Mouse (Mus musculus) intestine, embryonic 16.5 days (tissue): ENCODE data around the gene Rps12. TPM values are rescaled to one million over a fixed set of nuclear protein-coding genes. Genes with fewer than 3 reads are reported as not detected.

Experiments used
- ATAC-seq: fragments of 200-750 bp; cut with Nextera tagmentation; 2 replicates; pipeline ENCODE4 v1.8.0; 2017; ENCODE audit warnings: moderate TSS enrichment, moderate library complexity
- H3K27ac ChIP-seq: fragments of 300-500 bp; sonication (generic); 2 replicates; pipeline ENCODE4 v1.5.1; 2014; ENCODE audit warnings: mild to moderate bottlenecking, low read length
- H3K27me3 ChIP-seq: fragments of 300-500 bp; sonication (generic); replicated peaks from 2 replicates; pipeline ENCODE4 v1.6.1; 2014; ENCODE audit warnings: low read length, control low read depth, mixed read lengths; ENCODE audit not compliant: control insufficient read depth, insufficient read depth
- H3K36me3 ChIP-seq: fragments of 300-500 bp; sonication (generic); 2 replicates; pipeline ENCODE4 v1.6.1; 2014; ENCODE audit warnings: low read length, control low read depth; ENCODE audit not compliant: control insufficient read depth, insufficient read depth
- H3K4me1 ChIP-seq: fragments of 300-500 bp; sonication (generic); 2 replicates; pipeline ENCODE4 v1.6.1; 2014; ENCODE audit warnings: low read length, control low read depth, mixed read lengths; ENCODE audit not compliant: control insufficient read depth, insufficient read depth
- H3K4me2 ChIP-seq: fragments of 300-500 bp; sonication (generic); 2 replicates; pipeline ENCODE4 v1.6.1; 2014; ENCODE audit warnings: low read depth, low read length, control low read depth
- H3K4me3 ChIP-seq: fragments of 300-500 bp; sonication (generic); 2 replicates; pipeline ENCODE4 v1.5.1; 2014; ENCODE audit warnings: mild to moderate bottlenecking, low read length
- H3K9ac ChIP-seq: fragments of 300-500 bp; sonication (generic); 2 replicates; pipeline ENCODE4 v1.6.1; 2014; ENCODE audit warnings: low read depth, low read length
- H3K9me3 ChIP-seq: fragments of 300-500 bp; sonication (generic); 2 replicates; pipeline ENCODE4 v1.6.1; 2016; ENCODE audit warnings: low read length, control low read depth; ENCODE audit not compliant: control insufficient read depth
- WGBS: fragments of 180-500 bp; shearing (Covaris S2); extraction: QIAGEN DNeasy Blood & Tissue Kit; methylation state at CpG from one replicate; pipeline ENCODE4 v1.1.7; 2014; 5-methylcytosine and 5-hydroxymethylcytosine counted together
- polyA plus RNA-seq: library from polyadenylated mRNA; unstranded; fragments of >200 nt; fragmentation: Nextera tagmentation; extraction: Ambion mirVana; gene quantifications from 2 replicates; pipeline ENCODE4 v1.2.1, GENCODE M21; 2015

Gene Rps12
- polyA plus RNA-seq, 1 experiment from 2014 or later = 175 TPM

DNA sequence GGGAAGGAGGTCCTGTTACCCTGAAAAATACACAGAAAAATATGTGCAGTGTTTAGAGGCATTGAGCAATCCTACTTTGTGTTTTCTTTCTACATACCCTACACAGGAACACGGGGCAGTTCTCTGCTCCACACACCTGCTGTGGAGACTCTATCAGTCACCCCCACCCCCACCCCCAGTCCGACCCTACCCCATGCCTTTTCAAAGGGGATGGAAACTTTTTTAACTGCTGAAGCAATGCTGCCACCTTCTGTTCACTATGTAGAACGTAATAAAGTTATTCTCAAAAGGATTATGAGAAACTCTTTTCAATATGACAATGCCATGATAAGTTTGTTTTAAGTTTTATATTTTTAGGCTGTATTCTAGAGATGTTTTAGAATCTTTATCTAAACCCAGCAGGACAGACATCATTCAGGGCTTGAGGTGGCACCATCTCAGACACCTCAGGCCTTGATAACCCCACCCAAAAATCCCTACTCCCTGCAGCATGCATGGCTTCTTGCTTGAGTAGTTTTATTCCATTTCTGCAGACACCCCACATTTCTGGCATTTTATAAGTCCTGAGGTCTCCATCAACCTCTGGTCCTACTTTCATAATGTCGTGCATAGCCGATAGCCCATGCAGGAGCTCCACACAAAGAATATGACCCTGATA lies 9.7 kb downstream of the Rps12 start:
- Histone ChIP-seq H3K9ac (no peak overlapping the region), H3K36me3 (no peaks in the 10 kb centered on the region), H3K27me3 (no peaks in the 10 kb centered on the region), H3K9me3 (no peaks in the 10 kb centered on the region), H3K4me2 (no peak overlapping the region), H3K27ac (no peak overlapping the region), H3K4me1 (no peaks in the 10 kb centered on the region), H3K4me3 (no peak overlapping the region)
- WGBS = 32% methylated on average over 5 of the region's 5 CpGs
- ATAC-seq = no peak

DNA sequence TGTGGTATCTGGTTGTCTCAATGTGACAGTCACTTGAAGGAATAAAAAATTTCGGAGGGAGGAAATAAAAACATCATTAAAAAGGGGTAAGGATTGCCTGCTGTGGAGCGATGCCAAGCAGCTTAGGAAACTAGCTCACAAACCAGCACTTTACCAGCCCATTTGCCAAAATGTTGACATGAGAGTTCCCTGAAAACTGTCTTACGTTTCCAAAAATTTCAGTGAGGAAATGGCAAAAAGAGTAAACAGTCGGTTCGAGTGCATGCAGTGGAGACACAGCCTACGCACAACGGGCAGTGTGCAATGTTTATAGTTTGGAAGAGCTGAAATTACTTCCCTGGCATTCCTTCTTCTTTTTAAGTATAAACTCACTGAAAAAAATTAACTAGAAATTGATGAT lies 32.9 kb downstream of the Rps12 start:
- Histone ChIP-seq H3K9ac (no peak overlapping the region), H3K4me2 (no peak overlapping the region), H3K27ac (no peak overlapping the region), H3K4me3 (no peak overlapping the region), H3K36me3 (no peaks in the 10 kb centered on the region), H3K27me3 (no peaks in the 10 kb centered on the region), H3K4me1 (no peaks in the 10 kb centered on the region), H3K9me3 (no peaks in the 10 kb centered on the region)
- 54% methylated on average over 7 of the region's 7 CpGs for WGBS
- no peak for ATAC-seq

Other genes starting within 250 kb of the Rps12 start
- 21.2 and 21.4 TPM in 2 replicates for gene Slc18b1, start 9.7 kb upstream of the Rps12 start, polyA plus RNA-seq
- gene Vnn3, start 64.2 kb upstream of the Rps12 start, polyA plus RNA-seq = 0.21 and 0.31 TPM in 2 replicates
- gene Vnn1, start 107.4 kb upstream of the Rps12 start, polyA plus RNA-seq = 2.6 and 2.7 TPM in 2 replicates
- not detected in 2 replicates for gene Taar1, start 133.1 kb upstream of the Rps12 start, polyA plus RNA-seq
- gene Taar2, start 151.3 kb upstream of the Rps12 start, polyA plus RNA-seq = not detected in 2 replicates
- not detected in 2 replicates for gene Taar3, start 162.3 kb upstream of the Rps12 start, polyA plus RNA-seq
- gene Taar4, start 173.2 kb upstream of the Rps12 start, polyA plus RNA-seq = not detected in 2 replicates
- gene Taar5, start 183.4 kb upstream of the Rps12 start, polyA plus RNA-seq = not detected in 2 replicates
- gene Taar6, start 198.4 kb upstream of the Rps12 start, polyA plus RNA-seq = not detected in 2 replicates
- not detected in 2 replicates for gene Taar7a, start 206.2 kb upstream of the Rps12 start, polyA plus RNA-seq
- gene Taar7b, start 212.7 kb upstream of the Rps12 start, polyA plus RNA-seq = not detected in 2 replicates
- gene Taar7d, start 239.9 kb upstream of the Rps12 start, polyA plus RNA-seq = not detected in 2 replicates